Mouse (Mus musculus) MEL (cell line): ENCODE data around the gene Pknox1. TPM values are rescaled to one million over a fixed set of nuclear protein-coding genes. Genes with fewer than 3 reads are reported as not detected.
"Not testable (repeated sequence)": the region's sequence is repeated elsewhere in the genome, so short reads cannot be mapped to it uniquely, and the experiment has no call there.

Source experiments
- DNase-seq: peaks from one replicate; pipeline ENCODE4 v3.0.0; 2011; ENCODE audit warnings: low read depth, low spot score
- H3K27ac ChIP-seq: 2 replicates; pipeline ENCODE4 v1.5.1; 2012; ENCODE audit warnings: low read depth, mild to moderate bottlenecking, control low read depth, low read length, moderate library complexity; ENCODE audit not compliant: control insufficient read depth
- H3K27me3 ChIP-seq, 2 experiments: fragments of 150-350 bp in 1 of 2; sonication (generic) in 1 of 2; 2 replicates each; pipeline ENCODE4 v1.6.1; 2012; ENCODE audit warnings: low read length in 2 of 2, mild to moderate bottlenecking in 2 of 2, improper control_type of control experiment in 1 of 2, moderate library complexity in 1 of 2; ENCODE audit not compliant: insufficient read depth in 2 of 2, control insufficient read depth in 1 of 2
- H3K36me3 ChIP-seq, 2 experiments: 2 replicates each; pipeline ENCODE4 v1.6.1; 2012 to 2014; ENCODE audit warnings: low read length in 2 of 2, improper control_type of control experiment in 1 of 2, inconsistent platforms in 1 of 2, mild to moderate bottlenecking in 1 of 2; ENCODE audit not compliant: insufficient read depth in 2 of 2, control insufficient read depth in 1 of 2
- H3K4me1 ChIP-seq, 2 experiments: fragments of 150-350 bp in 1 of 2; sonication (generic) in 1 of 2; 2 replicates each; pipeline ENCODE4 v1.6.1; 2012; ENCODE audit warnings: low read length in 2 of 2, improper control_type of control experiment in 1 of 2, mild to moderate bottlenecking in 1 of 2; ENCODE audit not compliant: insufficient read depth in 2 of 2, control insufficient read depth in 1 of 2
- H3K4me3 ChIP-seq, 2 experiments: fragments of 150-350 bp in 1 of 2; sonication (generic) in 1 of 2; 2 replicates each; pipeline ENCODE4 v1.5.1; 2012; ENCODE audit warnings: low read depth in 2 of 2, low read length in 2 of 2, mild to moderate bottlenecking in 2 of 2, moderate library complexity in 2 of 2, control low read depth in 1 of 2, improper control_type of control experiment in 1 of 2; ENCODE audit not compliant: control insufficient read depth in 1 of 2, insufficient read depth in 1 of 2
- H3K79me2 ChIP-seq: 2 replicates; pipeline ENCODE4 v1.6.1; 2012; ENCODE audit warnings: mild to moderate bottlenecking, low read length, moderate library complexity; ENCODE audit not compliant: control insufficient read depth, poor library complexity, insufficient read depth
- H3K9ac ChIP-seq: 2 replicates; pipeline ENCODE4 v1.6.1; 2012; ENCODE audit warnings: low read depth, mild to moderate bottlenecking, control low read depth, low read length, moderate library complexity; ENCODE audit not compliant: control insufficient read depth, poor library complexity, severe bottlenecking
- H3K9me3 ChIP-seq: fragments of 150-350 bp; sonication (generic); replicated peaks from 2 replicates; pipeline ENCODE4 v1.6.1; 2012; ENCODE audit warnings: mild to moderate bottlenecking, low read length, improper control_type of control experiment, moderate library complexity; ENCODE audit not compliant: insufficient read depth
- CTCF ChIP-seq, 3 experiments: IDR thresholded peaks in 2 of 3; conservative IDR thresholded peaks in 1 of 3; 2 replicates each; pipeline ENCODE4 v1.5.1; 2011 to 2012; ENCODE audit warnings: low read length in 3 of 3, low read depth in 2 of 3, mild to moderate bottlenecking in 2 of 3, improper control_type of control experiment in 1 of 3, inconsistent platforms in 1 of 3, mixed read lengths in 1 of 3, moderate library complexity in 1 of 3; ENCODE audit not compliant: control insufficient read depth in 1 of 3, insufficient read depth in 1 of 3, poor library complexity in 1 of 3, severe bottlenecking in 1 of 3
- GABPA ChIP-seq: IDR thresholded peaks from 2 replicates; pipeline ENCODE4 v1.6.1; 2012; ENCODE audit warnings: low read depth, mild to moderate bottlenecking, inconsistent platforms, low read length, improper control_type of control experiment, moderate library complexity
- GATA1 ChIP-seq: IDR thresholded peaks from 2 replicates; pipeline ENCODE4 v1.6.1; 2011; ENCODE audit warnings: low read depth, low read length, improper control_type of control experiment
- MAFK ChIP-seq: IDR thresholded peaks from 2 replicates; pipeline ENCODE4 v1.6.1; 2011; ENCODE audit warnings: low read depth, mild to moderate bottlenecking, low read length, improper control_type of control experiment, borderline replicate concordance
- POLR2AphosphoS2 ChIP-seq: IDR thresholded peaks from 2 replicates; pipeline ENCODE4 v1.6.1; 2011; ENCODE audit warnings: low read length, improper control_type of control experiment
- RAD21 ChIP-seq: IDR thresholded peaks from 2 replicates; pipeline ENCODE4 v1.6.1; 2011; ENCODE audit warnings: mild to moderate bottlenecking, low read depth, low read length, improper control_type of control experiment
- TAL1 ChIP-seq: IDR thresholded peaks from 2 replicates; pipeline ENCODE4 v1.6.1; 2012; ENCODE audit warnings: mild to moderate bottlenecking, inconsistent platforms, low read length, moderate library complexity, mixed read lengths
- TCF12 ChIP-seq: IDR thresholded peaks from 2 replicates; pipeline ENCODE4 v1.6.1; 2014; ENCODE audit warnings: low read depth, mild to moderate bottlenecking, inconsistent platforms, low read length, improper control_type of control experiment, moderate library complexity
- USF2 ChIP-seq, 2 experiments: IDR thresholded peaks; 2 replicates each; pipeline ENCODE4 v1.6.1; 2011 to 2012; ENCODE audit warnings: improper control_type of control experiment in 2 of 2, low read length in 2 of 2, borderline replicate concordance in 1 of 2, inconsistent platforms in 1 of 2, low read depth in 1 of 2, mild to moderate bottlenecking in 1 of 2; ENCODE audit not compliant: insufficient read depth in 1 of 2
- polyA plus RNA-seq, 2 experiments: library from polyadenylated mRNA; stranded (reverse) in 1 of 2; unstranded in 1 of 2; fragments of >175 nt in 1 of 2; fragments of >200 nt in 1 of 2; gene quantifications; 2 replicates each; pipeline versions ENCODE4 v1.2.1 to v1.2.4; 2012; ENCODE audit warnings: low replicate concordance in 2 of 2, low read depth in 1 of 2; ENCODE audit not compliant: insufficient read length in 2 of 2, insufficient read depth in 1 of 2, missing spikeins in 1 of 2
- total RNA-seq: library from RNA; depleted of rRNA; stranded (reverse); fragments of 300-350 nt; gene quantifications from 2 replicates; pipeline ENCODE4 v1.2.3, GENCODE M21; 2012

Gene Pknox1
- total and polyA plus RNA-seq, 3 experiments, result 13.2 to 34.1 (median 13.6) TPM

DNA sequence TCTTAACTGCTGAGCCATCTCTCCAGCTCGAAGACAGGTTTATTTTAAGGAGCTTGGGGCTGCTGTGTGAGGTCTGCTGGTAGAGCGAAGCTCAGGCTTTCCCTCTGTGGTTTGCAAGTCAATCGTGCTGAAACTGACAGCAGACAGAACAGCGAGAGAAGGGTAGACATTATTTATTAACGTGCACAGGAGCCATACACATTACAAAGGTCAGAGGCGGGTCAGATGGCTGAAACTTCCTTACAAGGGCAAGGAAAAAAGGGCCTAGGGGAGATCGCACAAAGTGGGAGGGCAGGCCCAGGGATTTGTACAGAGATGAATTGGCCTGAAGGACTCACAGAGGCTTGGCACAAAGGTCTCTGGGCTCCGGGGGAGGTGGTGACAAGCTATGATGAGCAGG is 15.1 kb upstream of the Pknox1 start:
- H3K4me3 ChIP-seq, result no peak overlapping the region
- H3K79me2 ChIP-seq, result no peaks in the 10 kb centered on the region; the same call in 1 of the 2 replicates
- no peak for DNase-seq
- no peak overlapping the region for H3K27ac ChIP-seq
- no peak for TF ChIP-seq CTCF (IDR thresholded peaks at IDR 0.05 in 2 of 3, conservative IDR thresholded peaks at IDR 0.05 in 1 of 3; ENCODE audit: control insufficient read depth in 1 of 3, insufficient read depth in 1 of 3, low read depth in 2 of 3, low read length in 3 of 3, poor library complexity in 1 of 3, severe bottlenecking in 1 of 3)
- no peak for TF ChIP-seq TCF12
- no peak for TF ChIP-seq GATA1
- no peak for TF ChIP-seq USF2 (IDR thresholded peaks at IDR 0.05; ENCODE audit: borderline replicate concordance in 1 of 2, insufficient read depth in 1 of 2, low read depth in 1 of 2, low read length in 2 of 2)
- TF ChIP-seq RAD21, result no peak
- TF ChIP-seq MAFK, result no peak
- TF ChIP-seq GABPA, result no peak
- H3K4me1 ChIP-seq, result no peaks in the 10 kb centered on the region
- H3K27me3 ChIP-seq, result no peaks in the 10 kb centered on the region; a peak in 1 of 4 replicates
- H3K36me3 ChIP-seq, result no peaks in the 10 kb centered on the region
- no peak overlapping the region for H3K9ac ChIP-seq
- H3K9me3 ChIP-seq, result no peaks in the 10 kb centered on the region

DNA sequence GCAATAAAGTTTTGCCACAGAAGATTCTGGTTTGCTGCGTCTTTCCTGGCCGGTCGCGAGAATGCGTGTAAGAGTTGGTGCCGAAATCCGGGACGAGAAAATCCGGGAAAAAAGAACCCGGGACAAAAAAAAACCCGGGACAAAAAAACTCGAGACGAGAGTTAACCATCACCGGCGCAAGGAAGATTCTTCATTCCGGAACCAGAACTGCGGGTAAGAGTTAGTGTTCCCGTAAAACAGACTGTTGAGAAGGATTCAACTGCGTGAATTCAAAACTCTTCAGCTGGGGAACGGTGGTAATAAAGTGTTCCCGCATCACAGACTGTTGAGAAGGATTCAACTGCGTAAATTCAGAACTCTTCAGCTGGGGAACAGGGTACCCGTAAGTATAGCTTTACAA is 11.9 kb upstream of the Pknox1 start:
- H3K4me1 ChIP-seq, H3K27ac ChIP-seq, H3K9me3 ChIP-seq, DNase-seq, H3K9ac ChIP-seq, H3K4me3 ChIP-seq, H3K36me3 ChIP-seq, H3K79me2 ChIP-seq, H3K27me3 ChIP-seq: not testable (repeated sequence)

DNA sequence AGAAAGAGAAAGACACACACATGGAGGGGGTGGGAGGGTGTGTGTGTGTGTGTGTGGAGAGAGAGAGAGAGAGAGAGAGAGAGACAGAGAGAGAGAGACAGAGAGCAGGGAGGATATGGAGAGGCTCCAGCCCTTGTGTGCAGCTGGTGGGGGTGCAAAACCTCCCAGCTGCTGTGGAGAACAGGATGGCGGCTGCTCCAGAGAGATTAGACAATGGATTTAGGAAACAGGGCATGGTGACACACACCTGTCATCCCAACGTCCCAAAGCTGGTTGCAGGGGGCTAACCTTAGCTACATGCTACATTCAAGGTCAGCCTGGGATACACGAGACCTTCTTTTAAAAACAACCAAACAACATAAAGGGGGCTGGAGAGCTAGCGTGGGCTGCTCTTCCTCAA is 8.3 kb upstream of the Pknox1 start:
- no peak for TF ChIP-seq POLR2AphosphoS2
- 0 out of 2 replicates have a peak, but pooled peaks have one; percentile 7 for TF ChIP-seq TAL1
- no peak for TF ChIP-seq RAD21
- Histone ChIP-seq H3K9ac (no peak overlapping the region), H3K4me1 (peaks cover 0 to 14% of the 10 kb centered on the region in 2 experiments; a peak in 3 of 4 replicates), H3K9me3 (no peaks in the 10 kb centered on the region), H3K36me3 (peaks cover 0 to 9% of the 10 kb centered on the region in 2 experiments; a peak in 1 of 4 replicates), H3K27ac (no peak overlapping the region), H3K27me3 (no peaks in the 10 kb centered on the region), H3K79me2 (peaks cover 16% of the 10 kb centered on the region), H3K4me3 (no peak overlapping the region)
- DNase-seq, result no peak
